In genomic region chr2:132252542-132253528, GRCm38 (mm10) we compare ENCODE assay signal across 1 mouse cellular context.
TF ChIP-seq lines count a peak whose summit lies in the region.

Gene Pcna, minus strand, starts transcription at chr2:132253314.

TF ChIP-seq in CH12.LX, 34 proteins besides CTCF, POLR2A, EP300 and RAD21 (continued from another document):
- TF ChIP-seq ZMIZ1 (IDR thresholded peaks at IDR 0.05; ENCODE audit: low read depth, low read length): peak; percentile 98
- TF ChIP-seq ZNF384 (IDR thresholded peaks at IDR 0.05; ENCODE audit: low read depth, low read length): no peak
- TF ChIP-seq CHD1 (IDR thresholded peaks at IDR 0.05; ENCODE audit: low read depth, low read length): no peak
- no peak for TF ChIP-seq JUN (IDR thresholded peaks at IDR 0.05; ENCODE audit: insufficient read depth, low read depth, low read length)
- TF ChIP-seq ZKSCAN1 (IDR thresholded peaks at IDR 0.05; ENCODE audit: borderline replicate concordance, low read depth, low read length): no peak
- TF ChIP-seq SMC3 (IDR thresholded peaks at IDR 0.05; ENCODE audit: low read depth, low read length): no peak
- TF ChIP-seq KAT2A (IDR thresholded peaks at IDR 0.05; ENCODE audit: insufficient replicate concordance, low read length): peak; percentile 87
- no peak for TF ChIP-seq GABPA (IDR thresholded peaks at IDR 0.05; ENCODE audit: insufficient replicate concordance, low read depth, low read length)
- peak; percentile 68; the same call in 1 of the 2 replicates for TF ChIP-seq MAZ (IDR thresholded peaks at IDR 0.05; ENCODE audit: low read depth, low read length)
- peak; percentile 99 for TF ChIP-seq SIN3A (IDR thresholded peaks at IDR 0.05; ENCODE audit: low read length)
- TF ChIP-seq NELFE (IDR thresholded peaks at IDR 0.05; ENCODE audit: low read depth, low read length): peak; percentile 97
- TF ChIP-seq POLR2AphosphoS2 (IDR thresholded peaks at IDR 0.05; ENCODE audit: low read depth, low read length): peak; percentile 89
